ENCODE assay signal across 9 mouse cellular contexts in the genomic region with DNA sequence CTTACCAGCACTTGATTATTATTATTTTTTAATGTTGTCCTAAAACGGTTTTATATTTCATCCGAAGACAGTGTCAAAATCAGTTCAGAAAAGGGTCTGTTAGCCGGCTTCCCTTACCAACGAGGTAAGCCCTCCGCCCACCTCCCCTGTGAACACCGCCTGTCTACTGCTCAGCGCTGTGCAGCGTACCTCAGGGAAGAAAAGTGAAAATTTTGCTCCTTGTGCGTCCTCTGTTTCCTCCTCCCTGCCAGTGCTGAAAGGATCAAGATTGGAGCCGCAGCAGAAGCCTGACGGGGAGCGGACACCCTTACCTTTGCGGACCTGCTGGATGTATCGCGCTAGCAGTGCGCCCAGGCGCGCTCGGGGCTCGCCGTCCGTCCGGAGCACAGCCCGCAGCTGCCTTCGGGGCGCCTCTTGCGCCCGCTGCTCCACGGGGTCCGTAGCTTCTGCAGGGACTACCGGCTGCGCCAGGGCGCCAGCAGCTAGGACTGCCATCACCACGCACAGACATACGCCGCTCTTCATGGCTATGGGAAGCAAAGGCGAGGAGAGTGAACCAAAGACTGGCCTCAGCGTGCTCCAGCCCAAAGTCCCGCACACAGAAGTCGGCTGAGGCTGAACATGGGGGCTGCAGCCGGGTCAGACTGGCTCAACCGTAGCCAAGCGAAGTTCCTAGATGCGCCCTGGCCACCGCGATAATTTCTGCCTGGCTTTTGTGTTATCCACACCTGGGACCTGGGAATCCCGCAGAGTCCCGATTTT. TPM values are rescaled to one million over a fixed set of nuclear protein-coding genes. Genes with fewer than 3 reads are reported as not detected.
A peak's percentile ranks its signal among the peaks of the same experiment; 100 is the strongest.
DNase-seq lines count a peak whose midpoint lies in the region; ATAC-seq lines count a peak whose summit lies in the region.
"Had no signal": no experiment of that assay in that cellular context is flagged by ENCODE, and none has a peak within 500 bp of the region (broad histone marks: within the 10 kb centered on the region; RNA-seq: fewer than 3 reads in every experiment).

No protein-coding gene starts in this region.

- no peak for DNase-seq in heart, adult 9 months (ENCODE audit: low spot score in 2 of 2)
- DNase-seq in Muller cell, postnatal 12 days (ENCODE audit: inconsistent ontology term): peak; percentile 17
- DNase-seq in adipocyte (ENCODE audit: low spot score): no peak
- DNase-seq in right cerebral cortex, postnatal 10 days (ENCODE audit: low spot score in 2 of 2): no peak
- DNase-seq in left cerebral cortex, adult 9 months (ENCODE audit: low spot score in 2 of 2): no peak

- 2% methylated on average over 48 of the region's 48 CpGs for WGBS in heart, embryonic 15.5 days
- 3% methylated on average over 48 of the region's 48 CpGs for WGBS in forebrain, embryonic 16.5 days
- WGBS in midbrain, embryonic 12.5 days: 4% methylated on average over 48 of the region's 48 CpGs

- peaks cover 78% of the 10 kb centered on the region for H3K27me3 ChIP-seq in heart, embryonic 15.5 days
- peaks cover 38% of the 10 kb centered on the region for H3K27me3 ChIP-seq in forebrain, embryonic 16.5 days (replicated peaks; ENCODE audit: control insufficient read depth, insufficient read depth, low read length)
- H3K27me3 ChIP-seq in midbrain, embryonic 12.5 days: peaks cover 59% of the 10 kb centered on the region

- peaks cover 18% of the 10 kb centered on the region for H3K4me1 ChIP-seq in heart, embryonic 15.5 days (replicated peaks)
- peaks cover 22% of the 10 kb centered on the region for H3K4me1 ChIP-seq in forebrain, embryonic 16.5 days (replicated peaks; ENCODE audit: control insufficient read depth, insufficient read depth, low read length)
- peaks cover 16% of the 10 kb centered on the region; the same call in 1 of the 2 replicates for H3K4me1 ChIP-seq in midbrain, embryonic 12.5 days

- H3K9me3 ChIP-seq in heart, embryonic 15.5 days (replicated peaks): no peaks in the 10 kb centered on the region
- no peaks in the 10 kb centered on the region for H3K9me3 ChIP-seq in forebrain, embryonic 16.5 days (ENCODE audit: control insufficient read depth, low read length)
- H3K9me3 ChIP-seq in midbrain, embryonic 12.5 days: no peaks in the 10 kb centered on the region

- H3K27ac ChIP-seq in heart, embryonic 15.5 days: no peak overlapping the region
- H3K27ac ChIP-seq in forebrain, embryonic 16.5 days (ENCODE audit: low read length): no peak overlapping the region
- no peak overlapping the region for H3K27ac ChIP-seq in midbrain, embryonic 12.5 days (replicated peaks)
- H3K27ac ChIP-seq: liver, embryonic 14.5 days had no signal

- H3K9ac ChIP-seq in heart, embryonic 15.5 days: no peak overlapping the region
- peak overlapping the region; percentile 61 for H3K9ac ChIP-seq in forebrain, embryonic 16.5 days (replicated peaks; ENCODE audit: low read depth, low read length)
- peak overlapping the region; percentile 24; the same call in 1 of the 2 replicates for H3K9ac ChIP-seq in midbrain, embryonic 12.5 days (replicated peaks)
- H3K9ac ChIP-seq: liver, embryonic 14.5 days had no signal

- no peaks in the 10 kb centered on the region for H3K36me3 ChIP-seq in heart, embryonic 15.5 days
- no peaks in the 10 kb centered on the region for H3K36me3 ChIP-seq in forebrain, embryonic 16.5 days (ENCODE audit: control insufficient read depth, insufficient read depth)
- no peaks in the 10 kb centered on the region for H3K36me3 ChIP-seq in midbrain, embryonic 12.5 days

- ATAC-seq in heart, embryonic 15.5 days (replicated peaks; ENCODE audit: insufficient number of reproducible peaks, insufficient read depth, low FRiP score, low read depth): no peak
- ATAC-seq in forebrain, embryonic 16.5 days: no peak
- ATAC-seq in midbrain, embryonic 12.5 days (ENCODE audit: low FRiP score, low read depth): no peak

- peak overlapping the region; percentile 38 for H3K4me3 ChIP-seq in heart, embryonic 15.5 days
- peak overlapping the region; percentile 46 for H3K4me3 ChIP-seq in forebrain, embryonic 16.5 days (replicated peaks; ENCODE audit: low read length)
- H3K4me3 ChIP-seq in midbrain, embryonic 12.5 days: peak overlapping the region; percentile 38

- peak overlapping the region; percentile 58 for H3K4me2 ChIP-seq in heart, embryonic 15.5 days
- peak overlapping the region; percentile 70 for H3K4me2 ChIP-seq in forebrain, embryonic 16.5 days (ENCODE audit: low read length)
- peak overlapping the region; percentile 52 for H3K4me2 ChIP-seq in midbrain, embryonic 12.5 days (replicated peaks)

RNA-seq across cellular contexts. Expression of gene Cck, which starts 1.3 kb away (rescaled TPM):
- polyA plus RNA-seq in heart, embryonic 15.5 days (2015; fragmentation: Nextera tagmentation; extraction: Ambion mirVana): 0.81 and 1.1 TPM in 2 replicates
- 26.4 and 60.5 TPM in 2 replicates for polyA plus RNA-seq in forebrain, embryonic 16.5 days (2015; fragmentation: Nextera tagmentation; extraction: Ambion mirVana)
- 8.1 and 10.3 TPM in 2 replicates for polyA plus RNA-seq in midbrain, embryonic 12.5 days (2016; fragmentation: Nextera tagmentation; extraction: Ambion mirVana)
